Mouse (Mus musculus): ENCODE measurements around the gene Olfr1045. TPM values are rescaled to one million over a fixed set of nuclear protein-coding genes. Genes with fewer than 3 reads are reported as not detected.
"Not testable (repeated sequence)": the region's sequence is repeated elsewhere in the genome, so short reads cannot be mapped to it uniquely, and the experiment has no call there.

Olfr1045 gene
- polyA plus RNA-seq (2016; fragmentation: Nextera tagmentation; extraction: Ambion mirVana), result not detected in 2 replicates

GRCm38 (mm10) chr2:86202909-86203308 is at the start of gene Olfr1045:
TSS of gene Olfr1045 (minus strand) at chr2:86203009.
- Histone ChIP-seq H3K9ac (no peak within 1 kb of the TSS), H3K27me3 (no peaks in the 10 kb centered on the region)
- no peak for ATAC-seq (ENCODE audit: insufficient number of reproducible peaks, insufficient read depth, low FRiP score, low TSS enrichment)

DNA sequence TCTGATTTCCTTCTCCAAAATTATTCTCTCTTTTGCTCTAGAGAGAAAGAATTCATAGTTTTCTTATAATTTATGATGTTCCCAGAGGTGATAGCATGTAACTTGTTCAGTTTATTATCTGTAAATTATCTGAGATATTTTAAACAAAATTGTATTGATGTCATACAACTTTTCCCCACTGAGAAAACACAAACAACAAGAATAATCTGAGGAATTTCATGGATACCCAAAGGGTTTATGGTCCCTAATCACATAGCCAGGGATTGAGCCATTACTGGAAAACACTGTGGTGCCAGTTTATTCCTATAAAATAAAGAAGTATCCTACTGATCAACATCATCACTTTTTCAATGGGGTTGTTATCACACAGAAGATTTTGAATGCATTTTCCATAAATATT is 37.4 kb upstream of the Olfr1045 start, which contains the start of gene Olfr1048:
Gene Olfr1048, minus strand, starts transcription at position 101 of the 400 bp plus-strand sequence.
- Histone ChIP-seq H3K9ac (no peak within 1 kb of the TSS), H3K4me1 (no peaks in the 10 kb centered on the region), H3K4me2 (replicated peaks) (no peak within 1 kb of the TSS), H3K27me3 (no peaks in the 10 kb centered on the region), H3K36me3 (no peaks in the 10 kb centered on the region), H3K27ac (no peak within 1 kb of the TSS), H3K9me3 (no peaks in the 10 kb centered on the region), H3K4me3 (no peak within 1 kb of the TSS)
- no peak for ATAC-seq (ENCODE audit: insufficient number of reproducible peaks, insufficient read depth, low FRiP score, low TSS enrichment)

More at GRCm38 (mm10) chr2:86202909-86203308, at the start of gene Olfr1045:
- Histone ChIP-seq H3K9me3 (no peaks in the 10 kb centered on the region), H3K4me3 (no peak within 1 kb of the TSS), H3K4me1 (no peaks in the 10 kb centered on the region), H3K4me2 (replicated peaks) (no peak within 1 kb of the TSS), H3K36me3 (no peaks in the 10 kb centered on the region), H3K27ac (no peak within 1 kb of the TSS)

GRCm38 (mm10) chr2:86231301-86231700 is 28.5 kb upstream of the Olfr1045 start, which contains the start of gene Olfr1047:
TSS of gene Olfr1047 (minus strand) at chr2:86231401.
- no peak for ATAC-seq (ENCODE audit: insufficient number of reproducible peaks, insufficient read depth, low FRiP score, low TSS enrichment)
- H3K4me2 ChIP-seq (replicated peaks), result no peak within 1 kb of the TSS
- no peak within 1 kb of the TSS for H3K9ac ChIP-seq
- no peak within 1 kb of the TSS for H3K4me3 ChIP-seq
- H3K4me1 ChIP-seq, result no peaks in the 10 kb centered on the region
- no peak within 1 kb of the TSS for H3K27ac ChIP-seq
- no peaks in the 10 kb centered on the region for H3K27me3 ChIP-seq
- WGBS, result 83% methylated on average over 1 of the region's 1 CpGs
- H3K36me3 ChIP-seq, result no peaks in the 10 kb centered on the region
- no peaks in the 10 kb centered on the region for H3K9me3 ChIP-seq

GRCm38 (mm10) chr2:86219214-86219613 is 16.4 kb upstream of the Olfr1045 start, which contains the start of gene Olfr1046:
TSS of gene Olfr1046 (minus strand) at chr2:86219314.
- no peak within 1 kb of the TSS for H3K27ac ChIP-seq
- 75% methylated on average over 2 of the region's 2 CpGs for WGBS
- H3K4me2 ChIP-seq (replicated peaks), result no peak within 1 kb of the TSS
- no peaks in the 10 kb centered on the region for H3K4me1 ChIP-seq
- H3K27me3 ChIP-seq, result no peaks in the 10 kb centered on the region
- no peak within 1 kb of the TSS for H3K9ac ChIP-seq
- no peaks in the 10 kb centered on the region for H3K36me3 ChIP-seq
- H3K4me3 ChIP-seq, result no peak within 1 kb of the TSS
- H3K9me3 ChIP-seq, result no peaks in the 10 kb centered on the region
- no peak for ATAC-seq (ENCODE audit: insufficient number of reproducible peaks, insufficient read depth, low FRiP score, low TSS enrichment)

GRCm38 (mm10) chr2:86195863-86196262 is 6.9 kb downstream of the Olfr1045 start:
- 50% methylated on average over 1 of the region's 1 CpGs for WGBS
- Histone ChIP-seq H3K9me3 (no peaks in the 10 kb centered on the region), H3K4me2 (replicated peaks) (no peak overlapping the region), H3K4me1 (no peaks in the 10 kb centered on the region), H3K36me3 (no peaks in the 10 kb centered on the region), H3K27me3 (no peaks in the 10 kb centered on the region), H3K4me3 (no peak overlapping the region), H3K27ac (no peak overlapping the region), H3K9ac (no peak overlapping the region)
- no peak for ATAC-seq (ENCODE audit: insufficient number of reproducible peaks, insufficient read depth, low FRiP score, low TSS enrichment)

DNA sequence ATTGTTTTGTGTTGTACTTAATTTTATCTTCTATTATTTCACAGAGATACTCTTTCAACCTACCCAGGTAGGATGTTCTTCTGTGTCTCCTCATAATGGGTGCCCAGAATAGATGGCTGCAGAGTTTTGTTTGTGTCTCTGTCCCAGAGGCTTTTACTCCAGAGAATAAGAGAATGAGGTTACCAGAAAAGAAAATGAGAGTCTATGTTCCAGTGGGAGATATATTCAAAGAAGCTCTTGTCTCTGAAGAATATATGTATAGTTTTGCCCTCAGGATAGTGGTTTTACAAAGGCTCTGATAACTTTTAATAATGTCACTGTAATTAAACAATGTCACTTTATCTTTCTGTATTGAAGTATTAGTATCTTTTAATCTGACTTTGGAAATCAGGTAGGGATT is 17.2 kb downstream of the Olfr1045 start, which contains the start of gene Olfr52:
Gene Olfr52, minus strand, starts transcription at position 101 of the 400 bp plus-strand sequence.
- H3K4me3 ChIP-seq, result no peak within 1 kb of the TSS
- H3K27ac ChIP-seq, result no peak within 1 kb of the TSS
- no peaks in the 10 kb centered on the region for H3K36me3 ChIP-seq
- H3K9ac ChIP-seq, result no peak within 1 kb of the TSS
- no peaks in the 10 kb centered on the region for H3K4me1 ChIP-seq
- H3K9me3 ChIP-seq, result no peaks in the 10 kb centered on the region
- no peaks in the 10 kb centered on the region for H3K27me3 ChIP-seq
- no peak within 1 kb of the TSS for H3K4me2 ChIP-seq (replicated peaks)
- ATAC-seq (ENCODE audit: insufficient number of reproducible peaks, insufficient read depth, low FRiP score, low TSS enrichment), result no peak

GRCm38 (mm10) chr2:86179950-86180349 is 22.9 kb downstream of the Olfr1045 start:
- no peak for ATAC-seq (ENCODE audit: insufficient number of reproducible peaks, insufficient read depth, low FRiP score, low TSS enrichment)
- Histone ChIP-seq H3K27ac (no peak overlapping the region), H3K4me3 (no peak overlapping the region), H3K4me2 (replicated peaks) (no peak overlapping the region), H3K9ac (no peak overlapping the region), H3K9me3 (no peaks in the 10 kb centered on the region), H3K27me3 (no peaks in the 10 kb centered on the region), H3K36me3 (no peaks in the 10 kb centered on the region), H3K4me1 (no peaks in the 10 kb centered on the region)
- 73% methylated on average over 3 of the region's 3 CpGs for WGBS

DNA sequence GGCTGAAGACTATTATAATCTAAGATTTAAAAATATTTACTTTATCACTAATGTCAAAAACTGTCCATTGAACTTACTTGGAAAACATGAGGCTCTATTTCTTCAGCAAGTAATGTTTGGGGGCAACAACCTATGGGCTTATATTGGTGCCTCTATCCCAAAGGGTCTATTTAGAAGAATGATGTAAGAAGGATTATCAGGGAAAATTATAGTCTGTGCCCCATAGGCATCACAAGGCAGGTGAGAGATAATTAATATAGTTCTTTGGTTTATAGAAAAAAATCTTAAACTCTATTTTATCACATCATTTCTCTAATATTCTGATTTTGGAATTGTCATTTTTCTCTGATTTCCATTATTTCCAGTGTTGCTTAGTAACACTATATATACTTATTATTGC is 25.1 kb downstream of the Olfr1045 start, which contains the start of gene Olfr1044:
Gene Olfr1044, minus strand, starts transcription at position 101 of the 400 bp plus-strand sequence.
- Histone ChIP-seq H3K36me3 (no peaks in the 10 kb centered on the region), H3K4me2 (replicated peaks) (no peak within 1 kb of the TSS), H3K27me3 (no peaks in the 10 kb centered on the region), H3K9ac (no peak within 1 kb of the TSS), H3K4me3 (no peak within 1 kb of the TSS), H3K4me1 (no peaks in the 10 kb centered on the region), H3K9me3 (no peaks in the 10 kb centered on the region), H3K27ac (no peak within 1 kb of the TSS)
- ATAC-seq (ENCODE audit: insufficient number of reproducible peaks, insufficient read depth, low FRiP score, low TSS enrichment), result no peak

- not testable (repeated sequence) for H3K36me3 ChIP-seq; H3K4me2 ChIP-seq (replicated peaks); H3K27ac ChIP-seq; H3K9me3 ChIP-seq; H3K4me3 ChIP-seq; H3K27me3 ChIP-seq; H3K9ac ChIP-seq; H3K4me1 ChIP-seq; ATAC-seq (ENCODE audit: insufficient number of reproducible peaks, insufficient read depth, low FRiP score, low TSS enrichment)
- WGBS, result 67% methylated on average over 7 of the region's 7 CpGs
Observed at GRCm38 (mm10) chr2:86175422-86175821, 27.4 kb downstream of the Olfr1045 start.

GRCm38 (mm10) chr2:86167422-86167821 is 35.4 kb downstream of the Olfr1045 start, which contains the start of gene Olfr1043:
TSS of gene Olfr1043 (minus strand) at chr2:86167522.
- H3K4me1 ChIP-seq, result no peaks in the 10 kb centered on the region
- H3K4me2 ChIP-seq (replicated peaks), result no peak within 1 kb of the TSS
- H3K27me3 ChIP-seq, result no peaks in the 10 kb centered on the region
- ATAC-seq (ENCODE audit: insufficient number of reproducible peaks, insufficient read depth, low FRiP score, low TSS enrichment), result no peak
- no peak within 1 kb of the TSS for H3K27ac ChIP-seq
- WGBS, result 85% methylated on average over 2 of the region's 2 CpGs
- no peaks in the 10 kb centered on the region for H3K9me3 ChIP-seq
- H3K36me3 ChIP-seq, result no peaks in the 10 kb centered on the region
- H3K9ac ChIP-seq, result no peak within 1 kb of the TSS
- no peak within 1 kb of the TSS for H3K4me3 ChIP-seq

DNA sequence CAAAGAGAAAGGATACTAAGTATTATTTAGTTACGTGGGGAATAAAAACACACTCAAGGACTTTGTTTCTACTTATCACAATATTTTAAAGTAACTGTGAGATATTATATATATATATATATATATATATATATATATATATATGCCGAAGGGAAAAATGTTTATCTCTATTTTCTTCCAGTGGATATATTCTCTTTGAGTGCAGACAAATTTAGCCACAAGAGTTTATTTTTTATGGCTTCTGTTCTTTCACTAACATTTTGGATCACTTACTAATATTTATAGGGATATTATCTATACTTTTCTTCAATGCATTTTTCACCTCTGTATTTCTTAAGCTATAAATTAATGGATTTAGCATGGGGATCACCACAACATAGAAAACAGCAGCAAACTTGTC is 41.1 kb downstream of the Olfr1045 start, which contains the start of gene Olfr1042:
Gene Olfr1042, minus strand, starts transcription at position 101 of the 400 bp plus-strand sequence.
- Histone ChIP-seq H3K9ac (no peak within 1 kb of the TSS), H3K4me2 (replicated peaks) (no peak within 1 kb of the TSS), H3K36me3 (no peaks in the 10 kb centered on the region), H3K9me3 (no peaks in the 10 kb centered on the region), H3K27me3 (no peaks in the 10 kb centered on the region), H3K27ac (no peak within 1 kb of the TSS), H3K4me3 (no peak within 1 kb of the TSS), H3K4me1 (no peaks in the 10 kb centered on the region)
- no peak for ATAC-seq (ENCODE audit: insufficient number of reproducible peaks, insufficient read depth, low FRiP score, low TSS enrichment)
- WGBS, result 76% methylated on average over 2 of the region's 2 CpGs

DNA sequence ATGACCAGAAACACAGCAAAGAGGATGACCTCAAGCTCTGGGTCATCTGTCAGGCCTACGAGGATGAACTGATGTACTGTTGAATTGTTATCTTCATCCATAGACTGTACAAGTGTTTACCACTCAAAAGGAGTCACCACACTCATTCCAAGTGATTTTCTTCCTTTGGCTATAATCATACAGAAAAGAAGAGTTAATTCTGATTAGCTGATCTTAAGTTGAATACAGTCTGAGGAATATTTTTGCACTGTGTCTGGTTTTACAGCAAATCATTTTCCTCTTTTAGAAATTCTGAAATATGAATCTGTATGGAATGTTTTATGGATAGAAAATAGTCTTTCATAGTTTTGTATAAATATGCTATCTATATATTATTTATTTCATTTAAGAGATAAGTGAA is 56.2 kb downstream of the Olfr1045 start, which contains the start of gene Olfr1040:
Gene Olfr1040, minus strand, starts transcription at position 101 of the 400 bp plus-strand sequence.
- Histone ChIP-seq H3K27me3 (no peaks in the 10 kb centered on the region), H3K4me1 (no peaks in the 10 kb centered on the region), H3K9me3 (no peaks in the 10 kb centered on the region), H3K4me3 (no peak within 1 kb of the TSS), H3K9ac (no peak within 1 kb of the TSS), H3K4me2 (replicated peaks) (no peak within 1 kb of the TSS), H3K36me3 (no peaks in the 10 kb centered on the region), H3K27ac (no peak within 1 kb of the TSS)
- WGBS, result 83% methylated on average over 1 of the region's 1 CpGs
- no peak for ATAC-seq (ENCODE audit: insufficient number of reproducible peaks, insufficient read depth, low FRiP score, low TSS enrichment)
